Mouse (Mus musculus): ENCODE results near the gene Mydgf. TPM values are rescaled to one million over a fixed set of nuclear protein-coding genes. Genes with fewer than 3 reads are reported as not detected.
A peak's percentile ranks its signal among the peaks of the same experiment; 100 is the strongest.

Mydgf gene
- polyA plus RNA-seq, 1 experiment from 2014 or later = 102 TPM

DNA sequence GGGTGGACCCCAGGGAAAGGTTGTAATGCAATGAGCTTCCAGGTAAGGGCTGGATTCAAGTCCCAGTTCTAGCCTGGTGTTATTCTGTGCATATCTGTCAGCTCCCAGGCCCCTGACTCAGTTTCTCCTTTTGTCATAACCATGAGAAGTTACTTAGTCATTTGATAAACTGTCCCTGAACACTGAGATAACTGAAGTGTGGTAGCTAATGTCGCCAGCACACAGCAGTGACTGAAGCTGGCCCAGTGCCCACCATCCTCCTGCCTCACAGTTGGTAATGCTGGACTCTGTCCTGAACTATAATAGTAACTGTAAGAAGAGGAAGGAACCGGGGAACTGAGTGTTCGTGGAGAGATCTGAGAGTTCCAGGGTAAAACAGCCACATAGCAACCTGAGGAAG, 19.2 kb downstream of the Mydgf start:
- ATAC-seq (replicated peaks; ENCODE audit: low FRiP score) (no peak), DNase-seq (ENCODE audit: low spot score) (no peak)
- Histone ChIP-seq H3K9me3 (ENCODE audit: control insufficient read depth, low read length) (no peaks in the 10 kb centered on the region), H3K4me2 (no peak overlapping the region), H3K36me3 (ENCODE audit: control insufficient read depth, insufficient read depth, low read length) (no peaks in the 10 kb centered on the region), H3K27me3 (replicated peaks; ENCODE audit: control insufficient read depth, insufficient read depth, low read length) (no peaks in the 10 kb centered on the region; the same call in 1 of the 2 replicates), H3K4me1 (replicated peaks; ENCODE audit: control insufficient read depth, insufficient read depth, low read length) (peaks cover 7% of the 10 kb centered on the region), H3K4me3 (ENCODE audit: low read depth, low read length) (no peak overlapping the region), H3K9ac (ENCODE audit: low read depth, low read length) (no peak overlapping the region), H3K27ac (ENCODE audit: low read depth, low read length) (no peak overlapping the region)
- 65% methylated on average over 3 of the region's 3 CpGs for WGBS

DNA sequence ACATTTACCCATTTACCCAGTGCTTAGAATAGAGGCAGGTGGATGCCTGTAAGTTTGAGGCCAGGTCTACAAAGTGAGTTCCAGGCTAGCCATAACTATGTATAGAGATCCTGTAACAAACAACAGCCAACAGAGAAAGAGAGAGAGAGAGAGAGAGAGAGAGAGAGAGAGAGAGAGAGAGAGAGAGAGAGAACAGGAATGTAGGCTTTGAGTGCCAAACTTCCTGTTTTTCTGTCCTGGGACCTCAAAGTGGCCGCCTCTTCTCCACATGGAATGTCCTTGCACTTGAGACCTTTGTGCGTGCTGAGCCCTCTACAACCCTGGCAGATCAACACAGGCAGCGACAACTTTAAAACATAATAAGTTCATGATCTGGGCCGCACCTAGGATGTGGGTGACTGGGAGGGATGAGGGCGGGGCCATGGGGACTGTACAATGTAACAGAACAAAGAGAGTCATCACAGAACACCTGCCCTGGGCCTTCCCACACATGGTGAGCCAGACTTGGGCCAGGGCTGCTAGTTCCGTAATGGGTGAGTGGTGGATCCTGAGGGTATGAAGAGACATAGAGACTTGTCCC, 20.1 kb downstream of the Mydgf start:
- Histone ChIP-seq H3K4me3 (ENCODE audit: low read depth, low read length) (no peak overlapping the region), H3K9me3 (ENCODE audit: control insufficient read depth, low read length) (no peaks in the 10 kb centered on the region), H3K4me1 (replicated peaks; ENCODE audit: control insufficient read depth, insufficient read depth, low read length) (peaks cover 7% of the 10 kb centered on the region), H3K36me3 (ENCODE audit: control insufficient read depth, insufficient read depth, low read length) (no peaks in the 10 kb centered on the region), H3K9ac (ENCODE audit: low read depth, low read length) (no peak overlapping the region), H3K4me2 (no peak overlapping the region), H3K27me3 (replicated peaks; ENCODE audit: control insufficient read depth, insufficient read depth, low read length) (no peaks in the 10 kb centered on the region; the same call in 1 of the 2 replicates), H3K27ac (ENCODE audit: low read depth, low read length) (no peak overlapping the region)
- no peak for DNase-seq (ENCODE audit: low spot score)
- 73% methylated on average over 6 of the region's 6 CpGs for WGBS
- no peak for ATAC-seq (replicated peaks; ENCODE audit: low FRiP score)

DNA sequence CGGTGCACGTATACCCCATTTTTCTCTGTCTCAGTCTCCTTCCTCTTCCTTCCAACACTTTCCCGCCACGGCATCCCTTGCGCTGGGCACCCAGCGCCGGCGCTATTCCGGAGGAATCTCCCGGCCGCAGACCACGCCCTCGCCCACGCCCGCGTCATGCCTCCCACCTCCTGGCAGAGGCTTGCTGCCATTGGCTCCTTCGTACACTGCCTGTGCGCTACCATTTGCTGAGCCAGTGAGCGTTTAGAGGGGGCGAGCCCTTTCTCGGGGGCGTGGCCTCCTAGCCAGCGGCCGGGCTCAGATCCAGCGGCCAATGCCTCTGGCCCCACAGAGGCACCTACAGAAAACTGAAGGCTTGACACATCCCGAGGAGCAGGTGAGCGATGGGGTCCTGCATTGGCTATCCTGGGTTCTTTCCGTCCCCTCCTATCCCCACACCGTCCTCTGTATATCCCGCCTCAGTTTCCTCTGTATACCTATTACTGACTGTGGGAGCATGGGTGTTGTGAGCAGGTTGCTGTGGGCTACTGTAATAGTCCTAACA, 21.4 kb downstream of the Mydgf start, which contains the start of gene Tnfaip8l1:
Gene Tnfaip8l1 (plus strand): TSS at position 247 of the 544 bp plus-strand sequence.
- Histone ChIP-seq H3K27ac (ENCODE audit: low read depth, low read length) (peak within 1 kb of the TSS; percentile 4; the same call in 1 of the 2 replicates), H3K27me3 (replicated peaks; ENCODE audit: control insufficient read depth, insufficient read depth, low read length) (peaks cover 11% of the 10 kb centered on the region), H3K9ac (ENCODE audit: low read depth, low read length) (peak within 1 kb of the TSS; percentile 60), H3K36me3 (ENCODE audit: control insufficient read depth, insufficient read depth, low read length) (no peaks in the 10 kb centered on the region), H3K4me1 (replicated peaks; ENCODE audit: control insufficient read depth, insufficient read depth, low read length) (peaks cover 7% of the 10 kb centered on the region), H3K4me2 (peak within 1 kb of the TSS; percentile 82), H3K4me3 (ENCODE audit: low read depth, low read length) (peak within 1 kb of the TSS; percentile 52), H3K9me3 (ENCODE audit: control insufficient read depth, low read length) (no peaks in the 10 kb centered on the region)
- DNase-seq (ENCODE audit: low spot score) (peak; percentile 89), ATAC-seq (replicated peaks; ENCODE audit: low FRiP score) (peak; percentile 96)
- WGBS = under 1% methylated on average over 30 of the region's 30 CpGs

DNA sequence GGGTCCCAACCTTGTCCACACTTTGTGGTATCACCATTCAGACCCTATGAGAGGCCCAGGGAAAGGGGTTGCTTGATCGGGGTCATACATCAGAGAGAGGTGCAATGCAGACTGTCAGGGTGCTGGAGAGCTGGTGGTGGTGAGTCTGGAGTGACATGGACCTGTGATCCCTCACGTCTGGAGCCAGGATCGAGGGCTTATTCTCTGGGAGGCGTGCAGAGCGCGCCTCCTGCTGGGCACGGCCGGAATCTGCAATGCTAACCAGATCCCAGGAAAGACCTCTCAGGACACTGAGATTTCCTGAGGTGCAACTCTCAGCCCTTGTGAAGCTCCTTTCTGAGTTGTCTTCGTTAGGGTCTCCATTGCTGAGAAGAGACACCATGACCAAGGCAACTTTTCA, 24.0 kb downstream of the Mydgf start:
- ATAC-seq (replicated peaks; ENCODE audit: low FRiP score) (no peak), DNase-seq (ENCODE audit: low spot score) (peak; percentile 72)
- peaks cover 30% of the 10 kb centered on the region for H3K27me3 ChIP-seq (replicated peaks; ENCODE audit: control insufficient read depth, insufficient read depth, low read length)
- no peak overlapping the region for H3K27ac ChIP-seq (ENCODE audit: low read depth, low read length)
- H3K9me3 ChIP-seq (ENCODE audit: control insufficient read depth, low read length) = no peaks in the 10 kb centered on the region
- WGBS = 4% methylated on average over 9 of the region's 9 CpGs
- H3K4me1 ChIP-seq (replicated peaks; ENCODE audit: control insufficient read depth, insufficient read depth, low read length) = peaks cover 7% of the 10 kb centered on the region
- no peak overlapping the region for H3K4me3 ChIP-seq (ENCODE audit: low read depth, low read length)
- no peak overlapping the region for H3K4me2 ChIP-seq
- no peaks in the 10 kb centered on the region for H3K36me3 ChIP-seq (ENCODE audit: control insufficient read depth, insufficient read depth, low read length)
- H3K9ac ChIP-seq (ENCODE audit: low read depth, low read length) = no peak overlapping the region

DNA sequence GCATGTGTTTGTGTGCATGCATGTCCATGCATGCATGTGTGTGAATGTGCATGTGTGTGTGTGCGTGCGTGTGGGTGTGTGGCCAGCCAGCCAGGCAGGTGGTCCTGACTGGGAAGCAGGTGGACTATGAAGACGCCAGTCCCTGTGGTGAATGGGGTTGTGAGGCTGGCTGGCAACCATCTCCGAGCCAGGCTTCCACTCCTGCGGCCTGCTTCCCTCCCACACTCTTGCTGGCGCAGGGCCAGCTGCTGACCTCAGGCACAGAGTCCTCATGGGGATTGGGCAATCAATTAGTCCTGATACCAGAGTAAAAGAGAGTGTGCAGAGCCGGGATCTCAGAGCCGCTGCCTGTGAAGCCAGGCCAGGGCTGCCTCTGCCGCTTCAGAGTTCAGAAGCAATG, 30.1 kb downstream of the Mydgf start:
- no peak overlapping the region for H3K4me2 ChIP-seq
- DNase-seq (ENCODE audit: low spot score) (peak; percentile 63), ATAC-seq (replicated peaks; ENCODE audit: low FRiP score) (peak; percentile 50; the same call in 1 of the 2 replicates)
- no peak overlapping the region for H3K9ac ChIP-seq (ENCODE audit: low read depth, low read length)
- H3K36me3 ChIP-seq (ENCODE audit: control insufficient read depth, insufficient read depth, low read length) = no peaks in the 10 kb centered on the region
- WGBS = 48% methylated on average over 9 of the region's 9 CpGs
- H3K4me3 ChIP-seq (ENCODE audit: low read depth, low read length) = no peak overlapping the region
- H3K27ac ChIP-seq (ENCODE audit: low read depth, low read length) = no peak overlapping the region
- H3K9me3 ChIP-seq (ENCODE audit: control insufficient read depth, low read length) = no peaks in the 10 kb centered on the region
- H3K4me1 ChIP-seq (replicated peaks; ENCODE audit: control insufficient read depth, insufficient read depth, low read length) = no peaks in the 10 kb centered on the region
- H3K27me3 ChIP-seq (replicated peaks; ENCODE audit: control insufficient read depth, insufficient read depth, low read length) = peaks cover 50% of the 10 kb centered on the region

DNA sequence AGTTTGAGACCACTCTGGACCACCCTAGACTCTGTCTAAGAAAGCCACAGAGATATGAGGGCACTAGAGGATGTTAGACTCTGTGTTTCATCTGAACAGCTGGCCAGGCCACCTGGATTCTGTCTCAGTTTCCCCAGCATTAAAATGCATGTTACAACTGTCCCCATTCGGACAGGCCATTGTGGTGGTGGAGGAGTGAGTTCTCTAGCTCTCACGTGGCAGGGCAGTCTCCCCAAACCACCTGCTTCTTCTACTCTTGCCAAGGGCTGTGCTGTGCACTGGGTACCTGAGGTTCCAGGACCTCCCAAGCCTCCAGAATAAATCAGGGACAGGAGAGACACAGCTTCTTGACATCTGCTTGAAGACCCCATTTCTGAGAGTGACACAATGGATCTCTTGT, 33.8 kb downstream of the Mydgf start:
- ATAC-seq (replicated peaks; ENCODE audit: low FRiP score) (no peak), DNase-seq (ENCODE audit: low spot score) (no peak)
- 55% methylated on average over 2 of the region's 2 CpGs for WGBS
- Histone ChIP-seq H3K4me1 (replicated peaks; ENCODE audit: control insufficient read depth, insufficient read depth, low read length) (no peaks in the 10 kb centered on the region), H3K36me3 (ENCODE audit: control insufficient read depth, insufficient read depth, low read length) (no peaks in the 10 kb centered on the region), H3K4me3 (ENCODE audit: low read depth, low read length) (no peak overlapping the region), H3K4me2 (no peak overlapping the region), H3K27me3 (replicated peaks; ENCODE audit: control insufficient read depth, insufficient read depth, low read length) (peaks cover 57% of the 10 kb centered on the region), H3K9me3 (ENCODE audit: control insufficient read depth, low read length) (no peaks in the 10 kb centered on the region), H3K27ac (ENCODE audit: low read depth, low read length) (no peak overlapping the region), H3K9ac (ENCODE audit: low read depth, low read length) (no peak overlapping the region)

DNA sequence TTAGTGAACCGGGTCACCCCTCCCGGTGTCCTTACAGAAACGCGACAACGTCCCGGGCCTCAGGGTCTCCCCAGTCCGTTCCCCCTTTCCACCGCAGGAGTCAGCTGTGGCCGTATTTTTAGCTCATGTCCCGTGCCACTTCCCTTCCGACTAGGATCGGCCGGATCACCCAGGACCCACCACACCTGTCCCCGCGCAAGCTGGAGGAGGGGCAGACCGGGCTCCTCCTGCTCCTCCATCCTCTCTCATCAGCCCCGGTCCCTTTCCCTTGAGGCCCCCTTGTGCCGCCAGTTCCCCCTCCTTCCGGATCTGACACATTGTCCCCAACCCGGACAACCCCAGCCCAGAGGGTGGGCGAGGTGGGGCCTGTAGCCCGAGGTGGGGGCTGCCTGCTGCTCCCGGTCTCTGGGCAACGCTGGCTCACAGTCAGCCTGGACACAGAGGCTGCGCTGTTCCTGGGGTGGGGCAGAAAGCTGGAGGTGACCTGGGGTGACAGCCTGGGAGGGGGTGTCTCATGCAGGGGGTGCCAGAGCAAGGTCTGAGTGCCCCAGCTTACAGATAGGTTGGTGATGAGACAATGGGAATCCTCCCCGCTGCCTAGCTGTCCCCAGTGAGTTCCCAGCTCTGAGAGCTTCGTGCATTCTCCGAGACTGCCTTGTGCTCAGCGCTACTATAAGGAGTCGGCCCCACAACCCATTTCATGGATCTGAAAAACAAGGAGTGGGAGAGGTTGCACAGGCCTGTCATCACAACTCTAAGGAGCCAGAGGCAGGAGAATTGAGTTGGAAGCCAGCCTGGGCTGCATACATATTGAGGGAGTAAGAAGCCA, 34.7 kb downstream of the Mydgf start:
- H3K36me3 ChIP-seq (ENCODE audit: control insufficient read depth, insufficient read depth, low read length) = no peaks in the 10 kb centered on the region
- no peak for ATAC-seq (replicated peaks; ENCODE audit: low FRiP score)
- H3K4me1 ChIP-seq (replicated peaks; ENCODE audit: control insufficient read depth, insufficient read depth, low read length) = no peaks in the 10 kb centered on the region
- H3K4me3 ChIP-seq (ENCODE audit: low read depth, low read length) = no peak overlapping the region
- WGBS = 4% methylated on average over 30 of the region's 30 CpGs
- no peak overlapping the region for H3K9ac ChIP-seq (ENCODE audit: low read depth, low read length)
- peak overlapping the region; percentile 24 for H3K4me2 ChIP-seq
- H3K27ac ChIP-seq (ENCODE audit: low read depth, low read length) = no peak overlapping the region
- no peaks in the 10 kb centered on the region for H3K9me3 ChIP-seq (ENCODE audit: control insufficient read depth, low read length)
- peaks cover 63% of the 10 kb centered on the region for H3K27me3 ChIP-seq (replicated peaks; ENCODE audit: control insufficient read depth, insufficient read depth, low read length)
- no peak for DNase-seq (ENCODE audit: low spot score)

DNA sequence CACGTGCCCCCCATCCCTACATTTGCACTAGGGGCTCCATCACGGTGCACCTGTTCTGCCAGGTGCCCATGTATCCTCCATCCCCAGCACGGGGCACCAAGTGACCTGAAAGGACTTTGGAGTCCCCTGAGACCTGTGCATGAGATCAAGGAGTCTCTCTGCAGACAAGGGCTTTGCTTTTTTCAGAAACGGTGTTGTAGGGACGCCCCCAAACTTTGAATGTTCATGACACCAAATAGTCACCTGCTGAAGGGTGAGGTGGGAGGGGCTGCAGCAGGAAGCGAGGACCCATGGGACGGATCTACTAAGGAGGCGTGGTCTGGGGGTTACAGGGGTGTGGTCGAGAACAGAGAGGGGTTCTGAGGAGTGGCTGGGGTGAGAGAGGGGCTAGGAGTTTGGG, 35.4 kb downstream of the Mydgf start:
- H3K27me3 ChIP-seq (replicated peaks; ENCODE audit: control insufficient read depth, insufficient read depth, low read length) = peaks cover 71% of the 10 kb centered on the region

More for the DNA sequence above, 35.4 kb downstream of the Mydgf start:
- Histone ChIP-seq H3K4me3 (ENCODE audit: low read depth, low read length) (no peak overlapping the region), H3K36me3 (ENCODE audit: control insufficient read depth, insufficient read depth, low read length) (no peaks in the 10 kb centered on the region), H3K27ac (ENCODE audit: low read depth, low read length) (no peak overlapping the region), H3K9ac (ENCODE audit: low read depth, low read length) (no peak overlapping the region), H3K9me3 (ENCODE audit: control insufficient read depth, low read length) (no peaks in the 10 kb centered on the region), H3K4me2 (peak overlapping the region; percentile 24), H3K4me1 (replicated peaks; ENCODE audit: control insufficient read depth, insufficient read depth, low read length) (no peaks in the 10 kb centered on the region)
- ATAC-seq (replicated peaks; ENCODE audit: low FRiP score) = no peak
- no peak for DNase-seq (ENCODE audit: low spot score)
- WGBS = 19% methylated on average over 9 of the region's 9 CpGs
